Mouse (Mus musculus) C2C12 (cell line): ENCODE measurements at regions not wholly inside any gene's neighbourhood (a gene's known extent, or its start where the extent isn't known, plus 50 kb on each side); places are given as distances from the start of the nearest gene placed in this dataset.

ENCODE experiments used
- CTCF ChIP-seq: IDR thresholded peaks from one replicate; pipeline ENCODE4 v1.5.1; 2011; ENCODE audit not compliant: control insufficient read depth, insufficient read depth, insufficient read length
- USF1 ChIP-seq: IDR thresholded peaks from one replicate; pipeline ENCODE4 v1.6.1; 2011; ENCODE audit warnings: low read depth, mild to moderate bottlenecking, control low read depth, moderate library complexity

DNA sequence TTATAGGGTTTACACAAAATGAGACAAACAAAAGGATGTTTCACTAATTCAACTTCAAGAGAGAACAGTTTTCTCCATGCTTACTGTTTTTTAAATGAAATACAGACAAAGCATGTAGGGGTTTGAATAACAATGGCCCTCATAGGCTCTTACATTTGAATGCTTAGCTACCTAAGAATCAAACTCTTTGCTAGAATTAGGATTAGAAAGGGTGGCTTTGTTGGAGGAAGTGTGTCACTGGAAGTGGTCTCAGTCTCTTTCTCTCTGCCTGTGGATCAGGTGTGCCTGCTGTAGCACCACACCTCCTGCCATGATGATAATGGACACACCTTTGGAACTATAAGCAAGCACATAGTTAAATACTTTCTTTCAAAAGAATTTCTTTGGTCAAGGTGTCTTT lies 52.8 kb upstream of the Nkain2 start:
- TF ChIP-seq CTCF (no peak), USF1 (no peak)
